ENCODE assay signal across 27 mouse cellular contexts in the genomic region with DNA sequence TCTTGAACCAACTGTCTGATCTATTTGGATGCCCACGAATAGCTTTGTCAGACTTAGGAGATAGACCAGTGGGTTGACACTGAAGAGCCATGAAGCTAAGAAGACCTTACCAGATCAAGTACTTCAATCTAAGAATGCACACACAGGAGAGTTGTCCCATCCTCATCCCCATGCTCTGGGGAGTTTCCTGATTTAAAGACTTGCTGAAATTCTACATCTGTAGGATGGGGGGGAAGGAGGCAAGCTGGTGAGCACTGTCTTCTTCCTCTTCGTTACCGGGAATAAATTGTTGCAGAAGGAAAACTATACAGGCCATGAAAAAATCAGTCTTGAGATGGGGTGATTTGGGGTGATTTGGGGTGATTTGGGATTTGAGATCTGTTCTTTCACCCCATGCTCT. TPM values are rescaled to one million over a fixed set of nuclear protein-coding genes. Genes with fewer than 3 reads are reported as not detected.
"Had no signal": no experiment of that assay in that cellular context is flagged by ENCODE, and none has a peak within 500 bp of the region (broad histone marks: within the 10 kb centered on the region; RNA-seq: fewer than 3 reads in every experiment).

No protein-coding gene starts in this region.

- H3K9ac ChIP-seq: forebrain, postnatal 0 days; heart, embryonic 13.5 days; heart, embryonic 15.5 days; hindbrain, embryonic 12.5 days; hindbrain, embryonic 15.5 days; kidney, embryonic 15.5 days; limb, embryonic 13.5 days; limb, embryonic 15.5 days; liver, embryonic 12.5 days had no signal

- H3K27ac ChIP-seq: heart, embryonic 13.5 days; heart, embryonic 15.5 days; hindbrain, embryonic 15.5 days; hindbrain, postnatal 0 days; kidney, embryonic 15.5 days; kidney, postnatal 0 days; limb, embryonic 13.5 days; limb, embryonic 15.5 days; liver, embryonic 12.5 days had no signal

- ATAC-seq: forebrain, postnatal 0 days; hindbrain, postnatal 0 days; intestine, embryonic 16.5 days; liver, embryonic 12.5 days had no signal

- H3K4me2 ChIP-seq: heart, embryonic 11.5 days; heart, embryonic 13.5 days; heart, embryonic 15.5 days; hindbrain, embryonic 12.5 days; hindbrain, embryonic 15.5 days; kidney, embryonic 15.5 days; limb, embryonic 13.5 days; limb, embryonic 15.5 days; liver, embryonic 12.5 days had no signal

- H3K4me1 ChIP-seq: liver, embryonic 12.5 days had no signal

- DNase-seq: forebrain, postnatal 0 days; gastrocnemius, postnatal 14 days; gastrocnemius, postnatal 36 days; heart, adult 18-20 months; heart, postnatal 14 days; heart, postnatal 36 days; kidney, adult 11 months; kidney, adult 2 months; kidney, adult 9 months; kidney, postnatal 14 days; kidney, postnatal 36 days; layer of hippocampus, adult 9-11 months; layer of hippocampus, postnatal 36 days; left cerebral cortex, postnatal 4 days had no signal

- H3K9me3 ChIP-seq: heart, embryonic 13.5 days; heart, embryonic 15.5 days; hindbrain, embryonic 12.5 days; hindbrain, embryonic 15.5 days; kidney, embryonic 15.5 days; limb, embryonic 13.5 days; limb, embryonic 15.5 days; liver, embryonic 12.5 days had no signal

- H3K4me3 ChIP-seq: heart, embryonic 13.5 days; heart, embryonic 15.5 days; hindbrain, embryonic 12.5 days; hindbrain, embryonic 15.5 days; kidney, embryonic 15.5 days; limb, embryonic 13.5 days; limb, embryonic 15.5 days; liver, embryonic 12.5 days had no signal

- H3K36me3 ChIP-seq: heart, embryonic 13.5 days; heart, embryonic 15.5 days; hindbrain, embryonic 12.5 days; hindbrain, embryonic 15.5 days; kidney, embryonic 15.5 days; limb, embryonic 13.5 days; limb, embryonic 15.5 days; liver, embryonic 12.5 days had no signal

RNA-seq across cellular contexts. Expression of a gene that starts 30.5 kb away (rescaled TPM):
- polyA plus RNA-seq: heart, postnatal 0 days had no signal
